Mouse (Mus musculus) left cerebral cortex, adult 8-10 months (tissue): ENCODE measurements at regions not wholly inside any gene's neighbourhood (a gene's known extent, or its start where the extent isn't known, plus 50 kb on each side); places are given as distances from the start of the nearest gene placed in this dataset.

ENCODE experiments used
- DNase-seq, 2 experiments: peaks; one replicate each; pipeline ENCODE4 v3.0.0; 2022; ENCODE audit warnings: low spot score in 2 of 2

- no peak for DNase-seq
Measured at GRCm38 (mm10) chr10:87639339-87639738, 117.7 kb downstream of the Pah start.

- DNase-seq: peak in 1 of 2 experiments; percentile 23
Measured at GRCm38 (mm10) chr10:87649091-87649490, 127.5 kb downstream of the Pah start.

- DNase-seq: no peak
Measured at GRCm38 (mm10) chr10:87652139-87652740, 130.6 kb downstream of the Pah start.

- DNase-seq: peak in 1 of 2 experiments; percentile 11
Measured at GRCm38 (mm10) chr10:87654112-87654511, 132.5 kb downstream of the Pah start.

DNA sequence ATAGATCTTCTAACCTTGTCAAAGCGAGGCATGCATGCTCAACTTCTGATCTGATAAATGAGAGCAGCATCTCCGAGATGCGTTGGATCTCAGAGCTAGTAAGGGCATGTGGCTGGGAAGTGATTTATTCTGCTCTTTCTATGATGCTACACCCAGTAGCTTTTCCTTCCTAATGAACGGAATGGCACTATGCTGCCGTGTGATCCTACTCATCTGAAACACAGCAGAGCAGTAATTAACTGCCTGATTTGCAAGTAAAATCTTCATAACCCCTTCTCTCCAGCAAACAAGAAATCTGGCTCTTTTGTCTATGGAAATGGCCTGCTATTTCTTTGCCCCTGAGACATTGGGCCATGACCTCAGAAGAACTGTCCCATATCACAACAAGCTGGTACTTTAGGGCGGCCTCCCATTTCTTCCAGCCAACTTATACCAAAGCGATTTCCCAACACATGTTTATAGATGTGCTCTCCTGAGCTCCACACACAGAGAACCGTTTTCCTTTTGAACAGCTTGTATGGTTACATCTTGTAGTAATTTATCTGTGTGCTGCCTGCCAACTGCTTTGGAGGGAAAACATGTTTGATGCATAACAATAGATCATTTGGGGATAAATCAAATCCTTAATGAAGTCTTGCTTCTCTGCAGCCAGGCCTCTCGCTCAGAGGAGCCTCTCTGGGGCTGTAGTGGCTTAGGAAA lies 144.6 kb downstream of the Pah start:
- no peak for DNase-seq

DNA sequence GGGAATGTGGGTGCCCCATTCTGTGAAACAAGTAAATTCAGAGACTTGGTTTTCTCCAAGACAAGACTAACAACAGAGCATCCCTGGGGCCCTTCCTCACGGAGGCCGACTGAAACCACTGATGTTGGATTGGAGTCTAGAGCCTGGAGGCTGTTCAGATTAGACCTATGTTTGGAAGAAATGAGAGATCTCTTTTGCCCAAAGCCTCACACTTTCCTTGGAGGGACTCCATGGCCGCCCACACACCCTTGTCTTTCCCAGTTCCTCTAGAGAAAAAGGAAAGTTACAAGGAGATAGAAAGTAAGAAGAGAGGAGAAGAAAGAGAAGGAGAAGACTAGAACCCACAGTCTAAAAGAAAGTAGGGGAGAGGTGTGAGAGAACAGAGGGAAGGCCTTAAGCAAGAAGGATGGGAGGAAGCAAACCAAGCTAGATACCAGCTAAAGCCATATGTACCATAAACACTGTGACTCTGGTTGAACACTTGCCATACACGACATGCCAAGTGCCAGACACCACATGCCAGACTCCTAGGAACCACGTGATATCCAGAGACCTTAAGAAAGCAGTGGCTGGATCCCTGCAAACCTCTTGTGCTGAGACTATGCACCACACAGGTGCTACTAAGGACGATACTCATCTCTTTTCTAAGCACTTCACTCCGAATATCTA lies 145.3 kb downstream of the Pah start:
- DNase-seq: peak; percentile 12 to 46

GRCm38 (mm10) chr10:87667651-87668140 lies 146.1 kb downstream of the Pah start:
- DNase-seq: no peak

- no peak for DNase-seq
Measured at GRCm38 (mm10) chr10:87674740-87675420, 153.3 kb downstream of the Pah start.

DNA sequence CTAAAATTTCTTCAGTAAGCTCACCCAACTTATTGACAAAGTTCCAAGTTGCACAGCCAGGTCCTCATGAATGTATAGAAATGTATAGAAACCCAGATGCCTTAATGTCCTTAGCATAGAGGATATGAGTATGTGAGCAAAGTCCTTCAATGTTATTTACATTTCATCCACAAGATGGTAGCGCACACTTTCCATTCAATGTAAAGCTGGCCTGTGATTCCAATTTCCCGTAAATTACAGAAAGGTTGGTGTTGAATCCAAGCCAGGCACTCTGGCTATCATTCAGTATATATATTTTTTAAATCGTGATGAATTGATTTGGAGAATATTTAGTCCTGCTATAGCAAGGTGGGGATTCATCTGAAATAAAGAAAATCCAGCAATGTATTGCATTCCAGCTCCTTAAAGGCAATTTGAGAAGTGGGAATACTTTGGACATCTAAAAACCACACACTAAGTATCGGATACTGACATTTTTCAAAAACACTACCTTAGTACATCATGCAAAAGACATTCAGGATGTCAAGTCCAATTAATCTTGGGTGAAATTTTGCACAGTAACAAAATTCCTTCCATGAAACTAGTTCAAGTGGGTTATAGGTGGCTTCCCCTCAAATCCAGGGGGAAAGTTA lies 154.6 kb downstream of the Pah start:
- DNase-seq: no peak

DNA sequence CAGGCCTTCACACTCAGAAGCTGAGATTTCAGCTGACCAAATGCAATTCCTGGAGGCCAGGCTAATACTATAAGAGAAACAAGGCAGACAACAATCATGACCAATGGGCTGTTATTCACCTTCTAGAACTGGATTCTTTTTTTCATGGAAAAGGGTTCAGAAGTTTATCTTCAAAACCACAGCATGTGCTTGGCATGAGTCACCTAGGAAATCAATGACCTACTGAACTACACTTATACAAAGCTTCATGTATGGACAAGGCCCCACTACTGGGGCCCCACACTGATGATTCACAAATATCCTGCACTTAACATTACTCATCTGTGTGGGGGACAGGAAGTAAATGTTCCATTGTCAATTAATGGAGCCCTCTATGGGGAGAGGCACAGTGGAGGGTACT lies 157.4 kb downstream of the Pah start:
- no peak for DNase-seq

- no peak for DNase-seq
Measured at GRCm38 (mm10) chr10:87686311-87686710, 164.7 kb downstream of the Pah start.

DNA sequence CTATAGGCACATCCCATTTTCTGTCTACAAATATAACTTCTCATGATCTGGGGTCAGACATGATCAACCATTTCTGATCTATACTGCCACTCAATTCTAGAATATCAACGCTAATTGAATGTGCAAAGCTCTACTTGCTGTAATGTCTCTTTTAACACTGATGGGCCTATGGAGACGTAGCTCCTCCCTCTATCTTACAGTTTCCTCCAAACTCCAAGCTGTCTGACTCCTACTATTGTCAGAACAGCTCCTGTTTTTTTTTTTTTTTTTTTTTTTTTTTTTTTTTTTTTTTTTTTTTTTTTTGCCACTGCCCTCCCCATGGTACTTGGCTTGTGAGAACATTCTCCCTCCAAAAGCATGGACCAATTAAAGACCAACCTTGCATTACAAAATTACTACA lies 165.2 kb downstream of the Pah start:
- no peak for DNase-seq

DNA sequence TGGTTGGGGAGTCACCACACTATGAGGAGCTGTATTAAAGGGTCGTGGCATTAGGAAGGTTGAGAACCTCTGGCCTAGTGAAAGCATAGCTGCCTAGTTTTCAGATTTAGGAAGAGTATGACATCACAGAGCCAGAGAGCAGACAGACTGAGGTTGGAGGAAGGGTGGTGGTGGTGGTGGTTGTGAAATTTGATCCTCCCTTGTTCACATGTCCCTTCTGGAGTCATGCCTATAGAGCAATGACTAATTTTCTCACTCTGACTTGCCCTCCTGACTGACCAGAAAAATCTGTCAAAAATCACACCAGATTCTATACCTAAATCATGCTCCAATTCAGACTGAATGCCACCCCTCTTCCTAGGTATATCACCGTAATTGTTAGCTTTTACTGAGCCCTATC lies 166.2 kb downstream of the Pah start:
- DNase-seq: no peak

DNA sequence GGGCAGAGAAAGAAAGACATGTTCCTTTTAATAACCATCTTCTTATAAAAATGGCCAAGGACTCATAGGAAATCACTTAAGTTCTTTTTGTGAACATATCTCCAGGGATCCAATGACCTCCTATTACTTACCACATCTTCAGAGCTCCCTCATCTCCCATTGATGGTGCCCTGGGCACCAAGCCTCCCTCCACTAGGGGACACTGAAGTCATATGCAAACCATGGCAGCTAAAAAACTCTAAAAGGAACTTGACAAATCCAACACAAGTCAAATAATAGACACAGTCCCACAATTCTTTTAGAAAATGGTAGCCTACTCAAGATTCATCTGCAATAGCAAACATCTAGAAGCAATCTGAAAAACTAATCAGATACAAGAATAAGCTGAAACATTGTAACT lies 167.2 kb upstream of the Igf1 start:
- no peak for DNase-seq

DNA sequence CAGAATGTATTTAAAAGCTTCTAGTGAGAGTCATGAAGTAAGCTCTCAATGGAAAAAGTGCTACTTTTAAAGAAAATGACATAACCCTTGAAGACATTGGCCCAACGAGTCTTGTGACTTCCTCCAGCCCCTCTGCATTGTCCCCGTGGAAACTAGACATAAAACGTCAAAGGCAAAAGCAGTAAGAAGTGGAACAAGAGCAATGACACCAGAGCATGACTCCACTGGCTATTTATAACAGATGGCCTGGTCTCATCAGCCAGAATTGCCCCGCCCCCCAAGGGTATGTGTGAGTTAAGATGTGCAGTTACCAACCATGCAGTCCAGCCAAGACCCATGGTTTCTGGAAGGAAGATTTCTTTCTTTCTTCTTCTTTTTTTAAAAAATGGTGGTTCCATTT lies 161.6 kb upstream of the Igf1 start:
- no peak for DNase-seq

- DNase-seq: no peak
Measured at GRCm38 (mm10) chr10:87711209-87711608, 146.9 kb upstream of the Igf1 start.

GRCm38 (mm10) chr10:87711798-87712197 lies 146.3 kb upstream of the Igf1 start:
- no peak for DNase-seq

GRCm38 (mm10) chr10:87715874-87716600 lies 142.0 kb upstream of the Igf1 start:
- DNase-seq: no peak

GRCm38 (mm10) chr10:87717156-87717555 lies 140.9 kb upstream of the Igf1 start:
- no peak for DNase-seq

DNA sequence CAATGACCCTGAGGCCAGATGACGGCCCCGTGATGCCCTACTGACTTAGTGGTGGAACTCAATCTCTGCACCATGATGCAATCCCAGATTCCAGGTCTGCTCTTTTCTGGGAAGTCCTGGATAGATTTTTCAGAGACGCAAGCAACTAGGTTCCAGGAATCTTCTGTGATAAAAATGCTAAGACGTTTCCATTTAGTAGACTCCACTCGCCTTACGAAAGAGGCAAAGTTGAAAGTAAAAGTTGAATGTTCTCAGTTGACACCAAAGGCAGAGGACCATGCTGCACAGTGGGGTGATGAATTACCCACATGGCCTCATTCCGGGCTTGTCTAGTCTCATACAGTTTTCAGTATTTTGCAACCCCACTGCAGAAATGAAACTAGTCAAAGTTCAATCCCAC lies 139.6 kb upstream of the Igf1 start:
- no peak for DNase-seq

- no peak for DNase-seq
Measured at GRCm38 (mm10) chr10:87719978-87720377, 138.1 kb upstream of the Igf1 start.
